Mouse (Mus musculus): Measurements from ENCODE around the gene Pzp. TPM values are rescaled to one million over a fixed set of nuclear protein-coding genes. Genes with fewer than 3 reads are reported as not detected.

Gene Pzp
- polyA plus RNA-seq, 1 experiment from 2014 or later: not detected

- no peaks in the 10 kb centered on the region for H3K27me3 ChIP-seq (replicated peaks; ENCODE audit: control insufficient read depth, insufficient read depth, low read length)
- H3K4me3 ChIP-seq (ENCODE audit: low read depth, low read length): no peak overlapping the region
- H3K27ac ChIP-seq (ENCODE audit: low read depth, low read length): no peak overlapping the region
- WGBS: 68% methylated on average over 3 of the region's 3 CpGs
- no peaks in the 10 kb centered on the region for H3K36me3 ChIP-seq (ENCODE audit: control insufficient read depth, insufficient read depth, low read length)
- peaks cover 5% of the 10 kb centered on the region; the same call in 1 of the 2 replicates for H3K4me1 ChIP-seq (ENCODE audit: control insufficient read depth, insufficient read depth, low read length)
- no peak for ATAC-seq
- H3K4me2 ChIP-seq (ENCODE audit: low read length): no peak overlapping the region
- no peak overlapping the region for H3K9ac ChIP-seq (ENCODE audit: low read length)
- H3K9me3 ChIP-seq (replicated peaks; ENCODE audit: control insufficient read depth, low read length): no peaks in the 10 kb centered on the region
- no peak for DNase-seq (ENCODE audit: low spot score)
Observed at GRCm38 (mm10) chr6:128466563-128466962, 60.0 kb downstream of the Pzp start.

- WGBS: 9% methylated on average over 6 of the region's 7 CpGs
- peak; percentile 32 for DNase-seq (ENCODE audit: low spot score)
- Histone ChIP-seq H3K4me2 (ENCODE audit: low read length) (no peak overlapping the region), H3K9me3 (replicated peaks; ENCODE audit: control insufficient read depth, low read length) (no peaks in the 10 kb centered on the region), H3K27ac (ENCODE audit: low read depth, low read length) (no peak overlapping the region), H3K4me1 (ENCODE audit: control insufficient read depth, insufficient read depth, low read length) (peaks cover 5% of the 10 kb centered on the region; the same call in 1 of the 2 replicates), H3K4me3 (ENCODE audit: low read depth, low read length) (no peak overlapping the region), H3K9ac (ENCODE audit: low read length) (no peak overlapping the region), H3K36me3 (ENCODE audit: control insufficient read depth, insufficient read depth, low read length) (no peaks in the 10 kb centered on the region), H3K27me3 (replicated peaks; ENCODE audit: control insufficient read depth, insufficient read depth, low read length) (no peaks in the 10 kb centered on the region)
- ATAC-seq: peak; percentile 55
Observed at GRCm38 (mm10) chr6:128466043-128466442, 60.5 kb downstream of the Pzp start.

GRCm38 (mm10) chr6:128464996-128465395 lies 61.5 kb downstream of the Pzp start:
- Histone ChIP-seq H3K27ac (ENCODE audit: low read depth, low read length) (no peak overlapping the region), H3K4me1 (ENCODE audit: control insufficient read depth, insufficient read depth, low read length) (peaks cover 5% of the 10 kb centered on the region; the same call in 1 of the 2 replicates), H3K36me3 (ENCODE audit: control insufficient read depth, insufficient read depth, low read length) (no peaks in the 10 kb centered on the region), H3K4me2 (ENCODE audit: low read length) (no peak overlapping the region), H3K9ac (ENCODE audit: low read length) (no peak overlapping the region), H3K9me3 (replicated peaks; ENCODE audit: control insufficient read depth, low read length) (no peaks in the 10 kb centered on the region), H3K4me3 (ENCODE audit: low read depth, low read length) (no peak overlapping the region), H3K27me3 (replicated peaks; ENCODE audit: control insufficient read depth, insufficient read depth, low read length) (no peaks in the 10 kb centered on the region)
- DNase-seq (ENCODE audit: low spot score) (no peak), ATAC-seq (no peak)
- WGBS: 82% methylated on average over 4 of the region's 4 CpGs

- Histone ChIP-seq H3K4me1 (ENCODE audit: control insufficient read depth, insufficient read depth, low read length) (peaks cover 5% of the 10 kb centered on the region; the same call in 1 of the 2 replicates), H3K9me3 (replicated peaks; ENCODE audit: control insufficient read depth, low read length) (no peaks in the 10 kb centered on the region), H3K27ac (ENCODE audit: low read depth, low read length) (no peak overlapping the region), H3K4me2 (ENCODE audit: low read length) (no peak overlapping the region), H3K27me3 (replicated peaks; ENCODE audit: control insufficient read depth, insufficient read depth, low read length) (no peaks in the 10 kb centered on the region), H3K4me3 (ENCODE audit: low read depth, low read length) (no peak overlapping the region), H3K36me3 (ENCODE audit: control insufficient read depth, insufficient read depth, low read length) (no peaks in the 10 kb centered on the region), H3K9ac (ENCODE audit: low read length) (no peak overlapping the region)
- no peak for DNase-seq (ENCODE audit: low spot score)
- ATAC-seq: no peak
Observed at GRCm38 (mm10) chr6:128461606-128462005, 64.9 kb downstream of the Pzp start.

- no peaks in the 10 kb centered on the region for H3K27me3 ChIP-seq (replicated peaks; ENCODE audit: control insufficient read depth, insufficient read depth, low read length)
- DNase-seq (ENCODE audit: low spot score): no peak
- no peaks in the 10 kb centered on the region for H3K36me3 ChIP-seq (ENCODE audit: control insufficient read depth, insufficient read depth, low read length)
- no peak overlapping the region for H3K9ac ChIP-seq (ENCODE audit: low read length)
- no peak overlapping the region for H3K4me3 ChIP-seq (ENCODE audit: low read depth, low read length)
- H3K9me3 ChIP-seq (replicated peaks; ENCODE audit: control insufficient read depth, low read length): no peaks in the 10 kb centered on the region
- ATAC-seq: no peak
- H3K27ac ChIP-seq (ENCODE audit: low read depth, low read length): no peak overlapping the region
- H3K4me1 ChIP-seq (ENCODE audit: control insufficient read depth, insufficient read depth, low read length): peaks cover 3% of the 10 kb centered on the region; the same call in 1 of the 2 replicates
- WGBS: 71% methylated on average over 14 of the region's 14 CpGs
- no peak overlapping the region for H3K4me2 ChIP-seq (ENCODE audit: low read length)
Observed at GRCm38 (mm10) chr6:128460729-128461503, 65.6 kb downstream of the Pzp start.

- Histone ChIP-seq H3K27ac (ENCODE audit: low read depth, low read length) (no peak overlapping the region), H3K36me3 (ENCODE audit: control insufficient read depth, insufficient read depth, low read length) (no peaks in the 10 kb centered on the region), H3K9ac (ENCODE audit: low read length) (no peak overlapping the region), H3K4me1 (ENCODE audit: control insufficient read depth, insufficient read depth, low read length) (no peaks in the 10 kb centered on the region), H3K27me3 (replicated peaks; ENCODE audit: control insufficient read depth, insufficient read depth, low read length) (no peaks in the 10 kb centered on the region), H3K9me3 (replicated peaks; ENCODE audit: control insufficient read depth, low read length) (no peaks in the 10 kb centered on the region), H3K4me2 (ENCODE audit: low read length) (no peak overlapping the region), H3K4me3 (ENCODE audit: low read depth, low read length) (no peak overlapping the region)
- 4% methylated on average over 2 of the region's 2 CpGs for WGBS
- DNase-seq (ENCODE audit: low spot score) (peak; percentile 30), ATAC-seq (no peak)
Observed at GRCm38 (mm10) chr6:128460321-128460720, 66.2 kb downstream of the Pzp start.

- no peak for ATAC-seq
- no peaks in the 10 kb centered on the region for H3K36me3 ChIP-seq (ENCODE audit: control insufficient read depth, insufficient read depth, low read length)
- no peak overlapping the region for H3K4me3 ChIP-seq (ENCODE audit: low read depth, low read length)
- no peaks in the 10 kb centered on the region for H3K9me3 ChIP-seq (replicated peaks; ENCODE audit: control insufficient read depth, low read length)
- H3K27ac ChIP-seq (ENCODE audit: low read depth, low read length): no peak overlapping the region
- H3K4me2 ChIP-seq (ENCODE audit: low read length): no peak overlapping the region
- 85% methylated on average over 5 of the region's 5 CpGs for WGBS
- H3K27me3 ChIP-seq (replicated peaks; ENCODE audit: control insufficient read depth, insufficient read depth, low read length): no peaks in the 10 kb centered on the region
- DNase-seq (ENCODE audit: low spot score): no peak
- no peaks in the 10 kb centered on the region for H3K4me1 ChIP-seq (ENCODE audit: control insufficient read depth, insufficient read depth, low read length)
- no peak overlapping the region for H3K9ac ChIP-seq (ENCODE audit: low read length)
Observed at GRCm38 (mm10) chr6:128457186-128457585, 69.3 kb downstream of the Pzp start.

- Histone ChIP-seq H3K4me1 (ENCODE audit: control insufficient read depth, insufficient read depth, low read length) (no peaks in the 10 kb centered on the region), H3K9ac (ENCODE audit: low read length) (no peak overlapping the region), H3K36me3 (ENCODE audit: control insufficient read depth, insufficient read depth, low read length) (no peaks in the 10 kb centered on the region), H3K4me2 (ENCODE audit: low read length) (no peak overlapping the region), H3K27me3 (replicated peaks; ENCODE audit: control insufficient read depth, insufficient read depth, low read length) (no peaks in the 10 kb centered on the region), H3K27ac (ENCODE audit: low read depth, low read length) (no peak overlapping the region), H3K9me3 (replicated peaks; ENCODE audit: control insufficient read depth, low read length) (no peaks in the 10 kb centered on the region), H3K4me3 (ENCODE audit: low read depth, low read length) (no peak overlapping the region)
- ATAC-seq: no peak
- no peak for DNase-seq (ENCODE audit: low spot score)
- 84% methylated on average over 12 of the region's 12 CpGs for whole genome bisulfite sequencing
Observed at GRCm38 (mm10) chr6:128455835-128456605, 70.5 kb downstream of the Pzp start.

GRCm38 (mm10) chr6:128447063-128447462 lies 79.5 kb downstream of the Pzp start:
- Histone ChIP-seq H3K9ac (ENCODE audit: low read length) (no peak overlapping the region), H3K36me3 (ENCODE audit: control insufficient read depth, insufficient read depth, low read length) (no peaks in the 10 kb centered on the region), H3K4me1 (ENCODE audit: control insufficient read depth, insufficient read depth, low read length) (peaks cover 6% of the 10 kb centered on the region; the same call in 1 of the 2 replicates), H3K27ac (ENCODE audit: low read depth, low read length) (no peak overlapping the region), H3K9me3 (replicated peaks; ENCODE audit: control insufficient read depth, low read length) (no peaks in the 10 kb centered on the region), H3K4me2 (ENCODE audit: low read length) (no peak overlapping the region), H3K4me3 (ENCODE audit: low read depth, low read length) (no peak overlapping the region), H3K27me3 (replicated peaks; ENCODE audit: control insufficient read depth, insufficient read depth, low read length) (no peaks in the 10 kb centered on the region)
- DNase-seq (ENCODE audit: low spot score): no peak
- WGBS: 97% methylated on average over 5 of the region's 5 CpGs
- no peak for ATAC-seq

Measured in forebrain, embryonic 14.5 days (tissue).